Mouse (Mus musculus): ENCODE measurements at regions not wholly inside any gene's neighbourhood (a gene's known extent, or its start where the extent isn't known, plus 50 kb on each side); places are given as distances from the start of the nearest gene placed in this dataset.

GRCm38 (mm10) chr1:183962486-183962885 is 50.6 kb upstream of the Dusp10 start:
- DNase-seq (ENCODE audit: low read depth, low spot score), result no peak

GRCm38 (mm10) chr1:183963286-183963685 is 49.8 kb upstream of the Dusp10 start:
- DNase-seq (ENCODE audit: low read depth, low spot score), result no peak

All from telencephalon, adult 2 months (tissue).